Mouse (Mus musculus): ENCODE measurements around the gene Col6a4.

DNA sequence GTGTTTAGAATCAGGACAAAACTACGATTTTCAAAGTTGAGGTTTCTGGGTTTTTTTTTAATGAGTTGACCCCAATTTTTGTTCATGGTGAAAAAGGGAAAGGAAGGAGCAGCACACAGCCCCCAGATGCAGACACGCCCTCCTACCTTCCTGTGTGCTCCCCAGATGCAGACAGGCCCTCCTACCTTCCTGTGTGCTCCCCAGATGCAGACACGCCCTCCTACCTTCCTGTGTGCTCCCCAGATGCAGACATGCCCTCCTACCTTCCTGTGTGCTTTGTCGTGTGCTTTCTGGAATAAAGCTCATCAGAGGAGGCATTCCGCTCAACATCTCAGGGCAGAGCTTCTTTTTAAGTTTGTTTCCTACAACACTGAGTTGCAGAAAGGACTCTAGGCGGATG, 24.9 kb downstream of the Col6a4 start:
- TF ChIP-seq CTCF (IDR thresholded peaks at IDR 0.05; ENCODE audit: low read depth, low read length) (no peak), POLR2A (IDR thresholded peaks at IDR 0.05; ENCODE audit: borderline replicate concordance, low read depth, low read length) (no peak)

Data from bone marrow macrophage, adult 2 months (primary cell).